Mouse (Mus musculus) gastrocnemius, postnatal 4 days (tissue): Measurements from ENCODE around the gene Rap1b. TPM values are rescaled to one million over a fixed set of nuclear protein-coding genes. Genes with fewer than 3 reads are reported as not detected.
A peak's percentile ranks its signal among the peaks of the same experiment; 100 is the strongest.
"Not testable (repeated sequence)": the region's sequence is repeated elsewhere in the genome, so short reads cannot be mapped to it uniquely, and the experiment has no call there.

Source experiments
- DNase-seq, 2 experiments: peaks; one replicate each; pipeline ENCODE4 v3.0.0; 2021 to 2022; ENCODE audit warnings: low spot score in 2 of 2, mixed read lengths in 2 of 2
- long read RNA-seq, 2 experiments: library from polyadenylated mRNA; stranded (forward); transcript quantifications; one replicate each; pipeline ENCODE4 v2.0.0; 2021
- total RNA-seq, 2 experiments: library from RNA; stranded (reverse); gene quantifications; 2 replicates each; pipeline ENCODE4 v1.2.3; 2021

Rap1b gene
- total RNA-seq: 10 to 100 TPM; 69.7 to 77.3 TPM
- long read RNA-seq, experiment 1, transcript Rap1b-201 (8 exons, 2,724 nt): major isoform, 171 of 190 reads
- long read RNA-seq, experiment 1, partial matches to known transcripts: 3 of 190 reads
- long read RNA-seq, experiment 1, other reads (novel, unspliced or antisense): 16 of 190 reads
- long read RNA-seq, experiment 2, transcript Rap1b-201 (8 exons, 2,724 nt): major isoform, 156 of 168 reads
- long read RNA-seq, experiment 2, partial matches to known transcripts: 1 of 168 reads
- long read RNA-seq, experiment 2, other reads (novel, unspliced or antisense): 11 of 168 reads

GRCm38 (mm10) chr10:117845597-117846259 lies at the start of gene Rap1b:
Rap1b (minus strand) TSS chr10:117846035.
- DNase-seq: peak; percentile 98 to 99

- DNase-seq: no peak
Observed at GRCm38 (mm10) chr10:117895186-117895585, 49.4 kb upstream of the Rap1b start.

GRCm38 (mm10) chr10:117894114-117895035 lies 48.5 kb upstream of the Rap1b start:
- DNase-seq: no peak

- not testable (repeated sequence) for DNase-seq
Observed at GRCm38 (mm10) chr10:117893128-117893527, 47.3 kb upstream of the Rap1b start.

- DNase-seq: no peak
Observed at GRCm38 (mm10) chr10:117891327-117891726, 45.5 kb upstream of the Rap1b start.

GRCm38 (mm10) chr10:117888822-117889221 lies 43.0 kb upstream of the Rap1b start:
- no peak for DNase-seq

- no peak for DNase-seq
Observed at GRCm38 (mm10) chr10:117885358-117885757, 39.5 kb upstream of the Rap1b start.

GRCm38 (mm10) chr10:117884760-117885159 lies 38.9 kb upstream of the Rap1b start:
- no peak for DNase-seq

- no peak for DNase-seq
Observed at GRCm38 (mm10) chr10:117883438-117883837, 37.6 kb upstream of the Rap1b start.

GRCm38 (mm10) chr10:117878628-117879027 lies 32.8 kb upstream of the Rap1b start:
- no peak for DNase-seq

- peak in 1 of 2 experiments; percentile 22 for DNase-seq
Observed at GRCm38 (mm10) chr10:117876801-117877200, 31.0 kb upstream of the Rap1b start.

GRCm38 (mm10) chr10:117876400-117876799 lies 30.6 kb upstream of the Rap1b start:
- no peak for DNase-seq

- DNase-seq: no peak
Observed at GRCm38 (mm10) chr10:117874936-117875335, 29.1 kb upstream of the Rap1b start.

- no peak for DNase-seq
Observed at GRCm38 (mm10) chr10:117873952-117874351, 28.1 kb upstream of the Rap1b start.

- no peak for DNase-seq
Observed at GRCm38 (mm10) chr10:117872468-117872867, 26.6 kb upstream of the Rap1b start.

GRCm38 (mm10) chr10:117867301-117867700 lies 21.5 kb upstream of the Rap1b start:
- DNase-seq: no peak

- no peak for DNase-seq
Observed at GRCm38 (mm10) chr10:117866641-117867040, 20.8 kb upstream of the Rap1b start.

GRCm38 (mm10) chr10:117864695-117865094 lies 18.9 kb upstream of the Rap1b start:
- no peak for DNase-seq

GRCm38 (mm10) chr10:117864251-117864650 lies 18.4 kb upstream of the Rap1b start:
- DNase-seq: no peak

GRCm38 (mm10) chr10:117862014-117862580 lies 16.3 kb upstream of the Rap1b start:
- no peak for DNase-seq

- DNase-seq: no peak
Observed at GRCm38 (mm10) chr10:117860958-117861357, 15.1 kb upstream of the Rap1b start.
